Mouse (Mus musculus): ENCODE measurements around the gene Sfxn5.

Sfxn5 gene

DNA sequence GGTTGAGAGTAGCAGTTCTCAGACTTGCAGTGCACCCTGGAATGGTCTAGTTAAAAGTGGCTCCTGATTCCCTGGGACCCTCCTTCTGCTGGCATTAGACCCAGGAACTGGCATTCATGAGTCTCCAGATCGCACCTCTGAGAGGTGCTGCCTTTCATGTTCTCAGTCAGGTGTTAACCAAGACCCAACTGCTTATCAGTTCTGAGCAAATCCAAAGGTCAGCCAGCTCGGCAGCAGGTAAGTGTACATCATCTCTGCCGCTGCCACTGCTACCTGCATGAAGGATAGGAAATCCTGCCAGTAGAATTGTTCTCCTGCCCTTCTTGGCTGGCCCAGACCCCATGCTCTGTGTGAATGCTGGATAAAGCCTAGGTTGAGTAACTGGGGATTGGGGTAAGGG, 102.5 kb downstream of the Sfxn5 start:
- no peak for DNase-seq

DNA sequence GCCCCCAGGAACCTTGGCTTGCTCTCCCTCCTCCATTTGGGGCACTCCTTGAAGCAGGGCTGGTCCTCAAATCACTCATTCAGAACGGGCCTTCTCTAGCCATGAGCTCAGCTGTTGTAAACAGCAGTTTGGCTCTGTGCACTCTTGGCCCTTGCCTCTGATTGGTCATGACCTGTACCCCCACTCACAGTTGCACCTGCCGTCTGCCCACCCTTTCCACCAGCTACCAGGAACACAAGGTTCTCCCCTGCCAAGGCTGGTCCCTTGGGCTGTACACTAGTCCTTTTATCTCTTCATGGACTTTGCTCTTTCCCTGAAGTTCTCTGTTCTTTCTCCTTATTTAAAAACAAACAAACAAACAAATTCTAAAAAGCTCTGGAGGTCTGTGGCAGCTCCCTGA, 105.7 kb downstream of the Sfxn5 start:
- no peak for DNase-seq

DNA sequence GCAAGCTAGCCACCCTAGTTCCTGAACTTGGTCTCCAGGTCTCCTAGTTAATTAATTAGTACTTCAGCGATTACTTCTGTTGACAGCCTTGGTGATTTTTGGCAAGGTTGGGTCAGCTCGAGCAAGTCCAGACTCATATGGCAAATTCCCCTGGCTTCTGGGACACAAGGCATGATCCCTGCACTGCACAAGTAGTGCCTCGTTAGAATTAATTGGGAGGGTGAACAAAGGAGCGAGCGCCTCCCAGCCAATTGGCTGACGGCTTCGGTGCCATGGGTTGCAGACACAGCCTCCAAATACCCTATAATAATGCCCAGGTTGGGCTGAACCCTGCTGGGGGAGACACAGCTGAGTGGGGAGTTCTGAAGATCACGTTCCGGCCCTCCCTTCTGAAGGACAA, 106.7 kb downstream of the Sfxn5 start:
- no peak for DNase-seq

DNA sequence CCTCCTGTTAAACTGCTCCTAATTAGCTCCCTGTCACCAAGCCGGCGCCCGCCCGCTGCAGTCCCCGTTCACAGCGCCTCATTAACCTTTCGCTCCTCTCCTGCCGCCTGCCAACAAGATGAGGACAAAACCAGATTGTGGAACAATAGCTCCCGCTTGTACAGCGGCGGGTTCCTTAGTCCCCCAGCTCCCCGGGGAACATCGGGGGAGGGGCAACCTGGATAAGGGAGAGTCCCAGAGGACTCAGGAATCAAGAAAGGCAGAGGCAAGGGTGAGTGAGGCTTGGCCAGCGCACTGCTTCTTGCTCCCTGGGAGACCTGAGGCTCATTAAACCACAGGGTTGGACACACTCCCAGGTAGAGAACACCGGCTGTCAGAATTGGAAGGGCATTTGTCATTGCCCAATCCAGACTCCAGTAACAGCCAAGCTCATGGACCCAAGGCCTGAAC, 108.8 kb downstream of the Sfxn5 start:
- peak; percentile 63 for DNase-seq

DNA sequence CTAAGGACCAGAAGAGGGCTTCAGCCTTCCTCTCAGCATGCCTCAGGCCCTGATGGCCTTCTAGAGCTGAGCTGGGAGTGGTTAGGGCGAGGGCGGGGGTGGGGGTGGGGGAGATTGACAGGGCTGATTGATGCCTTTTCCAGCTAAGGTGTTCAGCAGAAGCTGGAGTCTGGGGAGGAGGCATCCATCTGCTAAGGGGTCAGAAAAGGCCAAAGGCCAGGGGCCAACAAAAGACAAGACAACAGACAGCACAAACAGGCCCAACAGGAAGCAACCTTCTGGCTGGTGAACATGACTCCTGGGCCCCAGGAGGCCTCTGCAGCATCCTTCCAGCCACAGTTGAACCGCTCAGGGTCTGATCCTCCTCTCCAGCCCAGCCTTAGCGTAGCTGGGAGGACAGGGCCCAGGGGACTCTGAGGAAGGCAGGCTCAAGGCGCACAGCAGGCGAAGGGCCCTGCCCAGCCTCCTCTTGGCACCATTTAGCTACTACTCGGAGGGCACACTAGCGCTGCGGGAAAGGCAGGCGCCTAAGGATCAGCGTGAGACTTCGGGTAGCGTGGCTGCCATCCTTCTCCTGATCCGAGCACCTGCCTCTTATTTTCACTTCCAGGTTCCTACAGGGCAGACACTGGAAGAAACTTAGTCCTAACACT, 109.6 kb downstream of the Sfxn5 start:
- DNase-seq = no peak

DNA sequence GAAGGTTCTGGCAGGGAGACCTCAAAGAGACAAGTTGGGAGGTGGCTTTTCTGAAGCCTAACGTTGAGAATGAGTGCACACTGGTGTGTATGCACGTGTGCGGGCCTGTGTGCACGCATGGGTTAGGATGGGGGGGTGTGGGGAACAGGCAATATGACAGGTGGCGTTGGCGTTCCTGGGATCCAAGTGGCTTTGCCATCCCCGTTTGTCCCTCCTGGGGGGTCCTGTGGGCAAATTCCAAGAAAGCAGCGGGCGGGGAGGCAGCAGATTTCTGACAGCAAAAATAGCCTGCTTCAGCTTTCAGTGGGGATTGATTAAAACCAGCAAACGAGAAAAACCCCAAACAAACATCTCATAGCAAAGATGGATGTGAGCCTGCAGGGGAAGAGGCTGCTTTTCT, 110.7 kb downstream of the Sfxn5 start:
- DNase-seq = no peak

DNA sequence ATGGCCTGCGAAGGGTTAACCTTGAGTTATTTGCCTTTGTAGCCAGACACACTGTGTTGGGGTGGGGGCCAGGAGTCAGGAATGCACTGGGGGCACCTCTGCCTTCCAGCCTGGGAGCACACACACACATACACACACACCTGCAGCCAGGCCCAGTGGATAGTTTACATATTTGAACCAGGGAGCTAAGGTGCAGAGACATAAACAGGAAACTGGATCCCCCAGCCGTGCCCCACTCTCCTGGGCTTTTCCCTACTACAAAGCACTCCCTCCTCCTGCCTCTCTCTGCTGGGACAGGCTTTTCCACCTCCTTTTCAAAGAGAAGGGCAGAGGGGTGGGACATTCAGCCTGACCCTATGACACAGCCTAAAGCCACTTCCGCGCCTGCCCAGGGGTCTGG, 112.3 kb downstream of the Sfxn5 start:
- DNase-seq = no peak

DNA sequence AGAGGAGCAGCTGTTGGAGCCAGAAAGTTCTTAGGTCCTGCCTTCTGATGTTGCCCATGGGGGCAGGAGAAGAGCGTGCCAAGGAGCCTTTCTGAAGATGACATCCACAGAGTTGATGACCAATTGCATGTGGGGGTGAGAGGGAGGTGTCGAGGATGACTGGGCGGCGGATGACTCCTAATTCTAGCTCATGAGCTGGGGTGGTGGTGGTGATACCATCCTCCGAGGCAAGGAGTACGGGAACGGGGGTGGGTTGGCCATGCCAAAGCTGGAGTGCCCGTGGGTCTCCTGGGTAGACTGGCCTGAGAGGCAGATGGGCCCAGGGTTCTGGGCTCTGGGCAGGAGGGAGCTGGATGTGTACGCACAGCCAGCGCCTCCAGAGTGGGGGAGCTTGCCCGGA, 113.5 kb downstream of the Sfxn5 start:
- no peak for DNase-seq

DNA sequence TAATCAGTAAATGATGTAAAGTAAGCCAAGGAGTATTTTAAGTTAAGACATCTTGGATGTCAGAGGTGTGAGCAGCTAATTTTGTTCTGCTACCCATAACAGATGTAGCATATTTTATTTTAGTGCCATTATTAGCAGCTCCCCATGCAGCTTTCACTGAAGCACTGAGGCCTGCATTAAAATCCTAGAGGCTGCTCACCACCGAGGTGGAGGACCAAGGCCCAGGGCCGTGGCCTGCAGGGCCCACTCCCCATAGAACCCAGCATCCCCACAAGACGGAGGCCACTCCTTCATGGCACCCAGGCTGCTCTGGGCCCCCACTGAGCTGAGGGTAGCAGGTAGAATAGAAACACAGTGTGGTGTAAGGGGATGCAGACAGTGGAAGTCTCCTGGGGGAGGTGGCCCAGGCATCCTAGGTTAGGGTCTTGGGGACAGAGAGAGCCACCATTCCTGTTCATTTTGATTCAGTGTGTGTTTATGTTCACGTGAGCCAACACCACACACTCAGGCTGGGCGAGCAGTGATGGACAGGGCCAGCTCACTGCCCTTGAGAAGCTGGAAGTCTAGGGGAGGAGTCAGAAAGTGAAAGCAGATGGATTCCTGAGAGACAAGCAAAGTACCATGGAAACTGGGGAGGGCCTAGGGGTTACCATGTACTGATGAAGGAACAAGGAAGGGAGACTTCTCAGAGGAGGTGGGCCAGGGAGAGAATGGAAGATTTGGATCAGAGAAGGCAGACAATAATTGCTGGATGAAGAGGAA, 114.4 kb downstream of the Sfxn5 start:
- DNase-seq = no peak

DNA sequence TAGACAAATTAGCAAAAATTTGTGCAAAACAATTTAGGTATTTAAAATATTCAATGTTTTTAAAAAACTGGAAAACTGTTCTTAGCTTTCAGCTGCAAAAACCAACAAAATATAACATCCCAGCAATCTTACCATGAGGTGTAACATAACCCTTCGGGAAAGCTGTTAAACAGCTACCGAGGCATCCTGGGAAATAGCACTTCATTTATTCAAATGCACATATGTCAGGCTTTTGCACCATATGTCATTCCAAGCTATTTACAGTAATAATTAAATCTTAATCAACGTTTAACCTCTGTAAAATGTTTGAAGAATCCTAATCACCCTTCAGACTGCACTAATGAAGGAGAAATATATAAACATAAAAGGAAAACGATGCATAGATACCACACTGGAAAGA, 115.0 kb downstream of the Sfxn5 start:
- no peak for DNase-seq

DNA sequence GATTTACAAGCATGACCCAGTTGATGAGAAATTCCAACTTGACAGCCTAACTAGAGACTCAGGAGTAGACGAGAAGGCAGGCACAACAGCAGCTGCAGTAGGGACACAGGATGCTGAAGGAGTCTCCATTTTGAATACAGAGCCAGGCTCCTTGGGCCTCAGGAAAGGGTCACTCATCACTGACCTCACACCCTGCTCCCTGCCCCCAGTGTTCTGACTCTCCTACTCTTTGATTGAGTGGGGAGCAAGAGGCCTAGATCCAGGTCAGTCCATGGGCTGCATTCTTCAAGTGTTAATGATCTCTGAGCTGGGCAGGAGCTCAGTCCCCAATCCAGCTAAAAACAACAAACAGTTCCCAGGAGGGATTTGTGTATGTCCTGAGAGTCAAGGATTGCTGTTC, 122.5 kb downstream of the Sfxn5 start:
- peak; percentile 55 for DNase-seq

DNA sequence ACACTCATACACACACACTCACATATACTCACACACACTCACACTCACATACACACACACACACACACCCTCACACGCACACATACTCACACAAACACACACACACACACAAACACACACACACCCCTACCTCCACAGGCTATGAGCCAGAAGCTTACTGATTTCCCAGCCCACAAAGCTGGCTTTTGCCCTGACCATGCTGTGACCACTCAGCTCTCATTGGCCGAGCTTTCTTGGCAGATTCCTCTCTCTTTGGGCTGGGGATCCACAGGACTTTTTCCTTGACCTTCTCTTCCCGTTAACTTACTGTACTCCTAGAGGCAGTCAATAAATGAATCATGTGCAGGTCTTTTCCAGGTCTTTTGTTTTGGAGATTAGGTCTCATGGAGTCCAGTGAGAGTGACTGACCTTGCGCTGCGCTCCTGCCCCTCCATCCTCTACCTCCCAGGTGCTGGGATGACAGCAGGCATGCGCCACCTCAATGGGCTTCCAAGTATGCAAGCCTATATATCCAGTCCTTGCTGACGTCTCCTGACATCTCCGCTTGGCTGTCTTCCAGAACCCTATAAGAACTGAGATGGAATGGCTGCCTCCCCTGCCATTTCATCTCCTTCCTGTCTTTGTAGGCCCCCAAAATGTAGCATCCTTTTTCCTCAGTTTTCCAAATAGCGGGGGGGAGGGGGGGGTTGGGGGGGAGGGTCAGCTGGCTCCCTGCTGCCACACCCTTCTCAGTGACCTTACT, 123.8 kb downstream of the Sfxn5 start:
- DNase-seq = peak; percentile 48

DNA sequence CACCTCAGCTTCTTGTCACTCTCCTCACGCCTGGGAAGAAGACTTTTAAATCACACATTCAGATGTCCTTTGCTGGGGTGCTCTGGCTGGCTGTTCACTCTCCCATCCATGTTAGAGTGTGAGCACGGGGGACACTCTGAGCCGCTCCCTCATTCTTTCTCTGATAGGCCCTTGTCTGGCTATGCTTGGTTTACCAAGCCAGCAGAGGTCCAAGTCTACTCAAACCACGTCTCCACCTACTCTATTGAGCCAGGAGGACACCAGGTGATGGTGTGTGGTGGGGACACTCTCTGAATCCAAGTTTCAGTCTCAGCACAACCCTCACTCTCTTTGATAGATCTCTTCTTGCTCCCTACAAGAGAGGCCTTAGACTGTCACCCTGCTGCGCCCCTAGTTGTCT, 125.9 kb downstream of the Sfxn5 start:
- DNase-seq = no peak

DNA sequence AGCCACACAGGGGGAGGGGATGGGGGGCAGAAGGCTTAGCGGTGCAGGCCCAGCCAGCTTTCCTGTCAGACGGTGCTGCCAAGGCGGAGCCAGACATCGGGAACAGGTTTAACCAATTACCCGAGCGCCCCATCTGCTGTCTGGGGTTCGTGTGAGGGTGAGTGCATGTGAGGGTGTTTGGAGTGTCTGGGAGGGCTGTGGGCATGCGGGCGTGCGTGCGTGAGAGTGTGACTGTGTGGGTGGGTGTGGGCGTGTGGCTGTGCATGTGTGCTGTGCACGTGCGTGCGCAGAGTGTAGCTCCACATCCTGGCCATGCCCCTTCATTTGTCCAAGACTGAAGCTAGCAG, 126.3 kb downstream of the Sfxn5 start:
- DNase-seq = no peak

DNA sequence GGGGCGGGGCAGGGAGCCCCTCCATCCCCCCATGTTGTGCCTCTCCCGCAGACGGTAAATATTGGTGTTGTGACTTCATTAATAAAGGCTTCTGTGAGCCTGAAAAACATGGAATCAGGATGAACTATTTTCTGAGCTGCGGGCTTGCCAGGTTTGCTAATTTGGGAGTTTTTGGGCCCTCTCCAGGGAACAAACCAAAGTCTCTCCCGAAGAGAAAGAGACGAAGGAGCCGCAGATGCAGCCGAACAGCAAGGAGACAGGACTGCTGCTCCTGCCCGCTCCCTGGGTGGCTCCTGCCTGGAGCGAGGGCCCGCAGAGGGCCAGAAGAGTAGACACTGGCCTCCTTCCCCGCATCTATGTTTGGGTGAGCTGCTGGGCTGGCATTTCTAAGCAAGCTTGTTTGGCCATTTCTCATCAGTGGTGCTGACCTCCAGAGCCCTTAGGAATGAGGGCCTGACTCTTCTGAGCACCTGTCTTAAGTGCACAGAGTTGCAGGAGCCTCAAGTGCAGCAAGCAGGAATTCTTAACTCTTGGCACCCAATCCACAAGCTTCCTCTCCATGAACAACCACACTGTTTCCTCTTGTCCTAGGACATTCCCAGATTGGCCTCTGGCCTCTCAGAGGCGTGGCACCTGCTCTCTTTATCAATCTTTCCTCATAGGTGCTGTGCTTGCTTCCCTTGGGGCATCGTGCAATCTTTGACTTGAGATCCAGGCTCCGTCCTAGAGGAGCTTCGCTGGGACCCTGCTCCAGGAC, 126.9 kb downstream of the Sfxn5 start:
- DNase-seq = no peak

DNA sequence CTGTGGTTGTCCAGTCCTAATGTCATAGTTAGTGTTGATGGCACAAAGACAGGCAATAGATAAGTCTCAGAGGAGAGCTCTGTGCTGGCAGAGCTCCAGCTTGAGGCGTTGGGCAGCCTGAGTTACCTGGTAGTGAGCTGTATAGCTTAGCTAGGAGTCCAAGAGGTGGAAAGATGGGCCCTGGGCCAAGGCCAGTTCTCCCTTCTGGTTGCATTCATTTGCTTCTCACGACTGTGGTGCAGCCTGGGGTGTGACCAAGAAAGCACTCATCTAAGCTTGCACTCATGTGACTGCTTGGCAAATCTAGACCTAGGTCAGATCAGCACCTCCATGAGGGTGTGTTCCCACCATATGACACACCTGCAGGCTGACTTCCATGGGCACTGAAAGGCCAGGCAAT, 135.3 kb downstream of the Sfxn5 start:
- DNase-seq = peak; percentile 57

DNA sequence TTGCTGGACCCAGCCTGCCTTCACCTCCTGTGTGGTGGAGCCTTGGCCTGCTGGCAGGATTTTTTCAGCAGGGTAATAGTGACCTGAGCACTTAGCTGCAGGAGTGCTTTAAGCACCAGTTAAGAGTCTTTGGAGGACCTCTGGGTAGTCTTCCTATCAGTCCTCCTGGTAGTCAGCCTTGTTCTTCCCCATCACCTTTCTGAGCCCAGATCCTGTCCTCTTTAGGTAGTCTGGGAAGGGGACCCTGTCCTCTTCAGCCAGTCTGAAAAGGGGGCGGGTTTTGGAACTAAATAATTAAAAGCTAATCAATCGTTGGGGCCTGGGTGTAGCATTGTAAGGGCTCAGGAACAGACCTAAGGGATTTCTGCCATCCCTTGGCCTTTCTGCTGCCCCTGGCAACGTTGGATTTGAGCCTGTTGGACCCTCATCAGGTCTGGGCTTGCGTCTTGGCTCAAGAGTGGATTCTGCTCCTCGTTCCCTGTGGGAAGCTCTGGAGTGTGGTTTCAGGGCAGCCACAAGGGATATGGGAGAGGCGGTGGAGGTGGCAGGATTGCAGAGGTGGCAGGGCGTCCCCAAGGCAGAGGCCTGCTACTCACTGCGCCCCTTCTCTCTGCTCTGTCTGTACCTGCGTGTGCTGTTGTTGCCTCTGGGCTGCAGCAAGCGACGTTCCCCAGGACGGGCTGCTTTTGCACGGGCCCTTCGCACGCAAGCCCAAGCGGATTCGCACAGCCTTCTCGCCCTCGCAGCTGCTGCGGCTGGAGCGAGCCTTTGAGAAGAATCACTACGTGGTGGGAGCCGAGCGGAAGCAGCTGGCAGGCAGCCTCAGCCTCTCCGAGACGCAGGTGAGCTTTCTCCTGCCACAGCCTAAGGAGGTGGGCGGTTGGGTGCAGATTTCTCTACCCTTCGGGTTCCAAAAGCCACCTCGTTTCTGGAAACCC, 139.6 kb downstream of the Sfxn5 start:
- no peak for DNase-seq

DNA sequence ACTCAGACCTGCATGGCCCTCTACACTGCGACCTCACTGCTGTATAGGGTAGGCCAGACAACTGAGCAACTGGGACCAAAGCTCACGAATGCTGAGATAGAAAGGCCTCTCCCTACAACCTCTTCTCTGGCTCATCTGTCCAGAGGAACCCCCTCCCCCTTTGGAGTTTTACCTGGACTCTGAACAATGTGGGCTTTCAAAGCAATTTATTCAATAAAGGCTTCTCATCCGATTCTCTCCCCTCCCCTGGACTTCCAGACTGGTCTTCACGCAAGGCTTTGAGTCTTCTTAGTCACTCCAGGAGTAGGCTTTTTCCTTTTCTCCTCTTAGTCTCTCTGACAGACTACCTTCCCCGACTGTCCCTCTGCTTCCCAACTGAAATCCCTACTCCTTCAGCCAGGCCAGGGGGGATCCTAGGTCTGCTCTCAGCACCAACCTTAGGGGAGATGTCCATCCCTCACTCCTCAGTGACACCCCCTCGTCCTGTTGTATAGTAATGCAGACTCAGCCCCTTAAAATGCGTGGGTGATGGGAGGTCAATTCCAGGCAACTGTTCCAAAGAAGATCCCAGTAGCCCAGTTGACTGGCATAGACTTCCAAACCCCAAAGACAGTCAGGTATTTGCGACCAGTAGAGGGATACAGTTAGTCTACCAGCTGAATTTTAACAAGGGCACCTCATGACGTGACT, 141.3 kb downstream of the Sfxn5 start:
- no peak for DNase-seq

DNA sequence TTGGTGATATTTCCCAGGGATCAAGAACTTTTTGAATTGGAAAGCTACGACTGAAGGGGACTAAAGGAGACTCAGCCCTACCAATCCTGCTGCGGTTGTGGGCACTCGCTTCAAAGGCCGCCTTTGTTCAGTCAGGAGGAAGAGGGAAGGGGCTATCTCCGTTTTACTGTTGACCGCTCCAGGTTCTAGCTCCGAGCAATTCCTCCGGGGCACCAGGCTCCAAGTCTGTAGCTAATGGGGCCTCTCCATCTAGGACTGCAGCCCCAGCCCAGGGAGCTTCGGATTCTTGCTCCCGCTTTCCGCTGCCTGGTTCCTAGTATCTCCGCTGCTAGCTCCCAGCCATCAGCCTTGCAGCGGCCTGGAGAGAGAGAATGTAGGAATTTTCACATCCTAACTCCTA, 142.6 kb downstream of the Sfxn5 start:
- no peak for DNase-seq

DNA sequence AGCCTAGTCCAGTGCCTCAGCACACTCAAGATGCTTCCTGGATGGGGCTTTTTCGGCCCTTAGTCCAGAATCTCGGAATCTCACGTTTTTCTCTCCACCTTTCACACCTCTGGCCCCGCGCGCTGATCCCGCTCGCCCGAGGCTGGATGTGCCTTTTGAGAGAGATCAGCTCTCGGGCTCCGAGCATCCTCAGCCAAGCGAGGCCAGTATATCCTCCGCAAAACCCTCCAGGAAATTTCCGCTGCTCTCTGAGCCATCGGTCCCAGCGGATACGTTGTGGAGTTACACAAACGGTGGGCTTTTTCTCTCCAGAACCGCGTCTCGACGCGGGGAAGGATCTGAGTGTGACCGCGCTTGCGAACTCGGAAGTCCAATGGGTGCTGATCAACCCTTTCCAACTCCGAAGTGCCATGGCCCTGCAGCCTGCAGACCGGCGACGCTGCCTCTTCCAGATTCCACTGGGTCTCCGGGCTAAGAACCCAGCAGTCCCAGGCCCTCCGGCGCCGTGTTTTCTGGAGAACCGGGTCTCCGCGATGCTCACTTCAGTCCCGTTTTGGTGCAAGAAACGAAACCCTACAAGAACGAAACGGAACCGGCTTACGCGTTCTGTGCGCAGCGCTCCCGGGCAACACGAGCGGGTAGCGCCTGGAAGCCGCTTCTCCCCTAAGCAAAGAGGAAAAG, 143.2 kb downstream of the Sfxn5 start:
- peak; percentile 37 for DNase-seq

DNA sequence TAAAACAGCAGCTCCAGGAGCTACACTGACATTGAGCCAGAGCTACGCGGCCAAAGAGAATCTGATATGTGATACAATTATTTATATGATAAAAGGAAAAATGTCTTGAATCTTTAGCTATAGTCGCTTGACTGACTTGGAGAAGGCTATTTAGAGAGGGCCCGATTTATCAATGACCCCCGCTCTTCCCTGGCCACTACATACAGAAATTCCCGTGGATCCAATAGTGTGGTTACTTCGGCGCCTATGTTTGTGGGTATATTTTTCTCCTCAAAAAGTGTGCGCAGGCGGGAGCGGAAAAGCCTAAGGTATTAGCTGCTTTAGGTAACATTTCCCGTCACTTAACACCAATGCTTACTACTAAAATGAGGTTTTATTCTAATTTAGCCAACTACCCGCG, 143.9 kb downstream of the Sfxn5 start:
- DNase-seq = no peak
